Mouse (Mus musculus) MEL (cell line): ENCODE results near the gene Oxtr. TPM values are rescaled to one million over a fixed set of nuclear protein-coding genes. Genes with fewer than 3 reads are reported as not detected.

Experiments
- DNase-seq: peaks from one replicate; pipeline ENCODE4 v3.0.0; 2011; ENCODE audit warnings: low read depth, low spot score
- H3K27ac ChIP-seq: 2 replicates; pipeline ENCODE4 v1.5.1; 2012; ENCODE audit warnings: low read depth, mild to moderate bottlenecking, control low read depth, low read length, moderate library complexity; ENCODE audit not compliant: control insufficient read depth
- H3K27me3 ChIP-seq, 2 experiments: fragments of 150-350 bp in 1 of 2; sonication (generic) in 1 of 2; 2 replicates each; pipeline ENCODE4 v1.6.1; 2012; ENCODE audit warnings: low read length in 2 of 2, mild to moderate bottlenecking in 2 of 2, improper control_type of control experiment in 1 of 2, moderate library complexity in 1 of 2; ENCODE audit not compliant: insufficient read depth in 2 of 2, control insufficient read depth in 1 of 2
- H3K36me3 ChIP-seq, 2 experiments: 2 replicates each; pipeline ENCODE4 v1.6.1; 2012 to 2014; ENCODE audit warnings: low read length in 2 of 2, improper control_type of control experiment in 1 of 2, inconsistent platforms in 1 of 2, mild to moderate bottlenecking in 1 of 2; ENCODE audit not compliant: insufficient read depth in 2 of 2, control insufficient read depth in 1 of 2
- H3K4me1 ChIP-seq, 2 experiments: fragments of 150-350 bp in 1 of 2; sonication (generic) in 1 of 2; 2 replicates each; pipeline ENCODE4 v1.6.1; 2012; ENCODE audit warnings: low read length in 2 of 2, improper control_type of control experiment in 1 of 2, mild to moderate bottlenecking in 1 of 2; ENCODE audit not compliant: insufficient read depth in 2 of 2, control insufficient read depth in 1 of 2
- H3K4me3 ChIP-seq, 2 experiments: fragments of 150-350 bp in 1 of 2; sonication (generic) in 1 of 2; 2 replicates each; pipeline ENCODE4 v1.5.1; 2012; ENCODE audit warnings: low read depth in 2 of 2, low read length in 2 of 2, mild to moderate bottlenecking in 2 of 2, moderate library complexity in 2 of 2, control low read depth in 1 of 2, improper control_type of control experiment in 1 of 2; ENCODE audit not compliant: control insufficient read depth in 1 of 2, insufficient read depth in 1 of 2
- H3K79me2 ChIP-seq: 2 replicates; pipeline ENCODE4 v1.6.1; 2012; ENCODE audit warnings: mild to moderate bottlenecking, low read length, moderate library complexity; ENCODE audit not compliant: control insufficient read depth, poor library complexity, insufficient read depth
- H3K9ac ChIP-seq: 2 replicates; pipeline ENCODE4 v1.6.1; 2012; ENCODE audit warnings: low read depth, mild to moderate bottlenecking, control low read depth, low read length, moderate library complexity; ENCODE audit not compliant: control insufficient read depth, poor library complexity, severe bottlenecking
- H3K9me3 ChIP-seq: fragments of 150-350 bp; sonication (generic); replicated peaks from 2 replicates; pipeline ENCODE4 v1.6.1; 2012; ENCODE audit warnings: mild to moderate bottlenecking, low read length, improper control_type of control experiment, moderate library complexity; ENCODE audit not compliant: insufficient read depth
- CHD2 ChIP-seq: IDR thresholded peaks from 2 replicates; pipeline ENCODE4 v1.6.1; 2011; ENCODE audit warnings: low read length, improper control_type of control experiment
- E2F4 ChIP-seq: IDR thresholded peaks from 2 replicates; pipeline ENCODE4 v1.6.1; 2011; ENCODE audit warnings: low read depth, low read length, improper control_type of control experiment, borderline replicate concordance
- ELF1 ChIP-seq: IDR thresholded peaks from 2 replicates; pipeline ENCODE4 v1.6.1; 2014; ENCODE audit warnings: low read depth, mild to moderate bottlenecking, inconsistent platforms, low read length, improper control_type of control experiment, moderate library complexity
- EP300 ChIP-seq, 2 experiments: IDR thresholded peaks; 2 replicates each; pipeline ENCODE4 v1.6.1; 2011; ENCODE audit warnings: improper control_type of control experiment in 2 of 2, low read length in 2 of 2, low read depth in 1 of 2, mild to moderate bottlenecking in 1 of 2
- GATA1 ChIP-seq: IDR thresholded peaks from 2 replicates; pipeline ENCODE4 v1.6.1; 2011; ENCODE audit warnings: low read depth, low read length, improper control_type of control experiment
- HCFC1 ChIP-seq: IDR thresholded peaks from 2 replicates; pipeline ENCODE4 v1.6.1; 2012; ENCODE audit warnings: low read depth, mild to moderate bottlenecking, inconsistent platforms, low read length, improper control_type of control experiment, moderate library complexity
- JUND ChIP-seq: IDR thresholded peaks from 2 replicates; pipeline ENCODE4 v1.6.1; 2011; ENCODE audit warnings: low read depth, mild to moderate bottlenecking, improper control_type of control experiment, low read length
- KAT2A ChIP-seq: conservative IDR thresholded peaks from 2 replicates; pipeline ENCODE4 v1.6.1; 2012; ENCODE audit warnings: low read depth, low read length, improper control_type of control experiment, inconsistent platforms
- MAX ChIP-seq: IDR thresholded peaks from 2 replicates; pipeline ENCODE4 v1.6.1; 2011; ENCODE audit warnings: low read length, improper control_type of control experiment
- MAZ ChIP-seq: IDR thresholded peaks from 2 replicates; pipeline ENCODE4 v1.6.1; 2012; ENCODE audit warnings: low read depth, mild to moderate bottlenecking, inconsistent platforms, low read length, improper control_type of control experiment
- MEF2A ChIP-seq: IDR thresholded peaks from 2 replicates; pipeline ENCODE4 v1.6.1; 2014; ENCODE audit warnings: low read depth, mild to moderate bottlenecking, inconsistent platforms, low read length, improper control_type of control experiment; ENCODE audit not compliant: poor library complexity, insufficient replicate concordance, severe bottlenecking; ENCODE audit errors: extremely low read depth
- MXI1 ChIP-seq: IDR thresholded peaks from 2 replicates; pipeline ENCODE4 v1.6.1; 2011; ENCODE audit warnings: mild to moderate bottlenecking, low read depth, low read length, improper control_type of control experiment
- NRF1 ChIP-seq: IDR thresholded peaks from 2 replicates; pipeline ENCODE4 v1.6.1; 2014; ENCODE audit warnings: low read depth, mild to moderate bottlenecking, inconsistent platforms, low read length, improper control_type of control experiment, moderate library complexity; ENCODE audit not compliant: poor library complexity, insufficient read depth, severe bottlenecking
- POLR2A ChIP-seq, 2 experiments: IDR thresholded peaks; 2 replicates each; pipeline ENCODE4 v1.6.1; 2011 to 2012; ENCODE audit warnings: low read length in 2 of 2, mild to moderate bottlenecking in 2 of 2, control low read depth in 1 of 2, improper control_type of control experiment in 1 of 2, low read depth in 1 of 2, moderate library complexity in 1 of 2; ENCODE audit not compliant: control insufficient read depth in 1 of 2, insufficient read depth in 1 of 2, poor library complexity in 1 of 2
- SIN3A ChIP-seq: IDR thresholded peaks from 2 replicates; pipeline ENCODE4 v1.6.1; 2012; ENCODE audit warnings: low read length, improper control_type of control experiment, inconsistent platforms
- SMC3 ChIP-seq: IDR thresholded peaks from 2 replicates; pipeline ENCODE4 v1.6.1; 2011; ENCODE audit warnings: low read depth, low read length, improper control_type of control experiment
- TBP ChIP-seq: IDR thresholded peaks from 2 replicates; pipeline ENCODE4 v1.8.0; 2011; ENCODE audit warnings: low read depth, low read length, improper control_type of control experiment
- USF2 ChIP-seq, 2 experiments: IDR thresholded peaks; 2 replicates each; pipeline ENCODE4 v1.6.1; 2011 to 2012; ENCODE audit warnings: improper control_type of control experiment in 2 of 2, low read length in 2 of 2, borderline replicate concordance in 1 of 2, inconsistent platforms in 1 of 2, low read depth in 1 of 2, mild to moderate bottlenecking in 1 of 2; ENCODE audit not compliant: insufficient read depth in 1 of 2
- ZC3H11A ChIP-seq: IDR thresholded peaks from 2 replicates; pipeline ENCODE4 v1.6.1; 2012; ENCODE audit warnings: low read depth, mild to moderate bottlenecking, inconsistent platforms, low read length, improper control_type of control experiment
- ZKSCAN1 ChIP-seq: IDR thresholded peaks from 2 replicates; pipeline ENCODE4 v1.6.1; 2012; ENCODE audit warnings: low read depth, mild to moderate bottlenecking, inconsistent platforms, low read length, improper control_type of control experiment, moderate library complexity
- polyA plus RNA-seq, 2 experiments: library from polyadenylated mRNA; stranded (reverse) in 1 of 2; unstranded in 1 of 2; fragments of >175 nt in 1 of 2; fragments of >200 nt in 1 of 2; gene quantifications; 2 replicates each; pipeline versions ENCODE4 v1.2.1 to v1.2.4; 2012; ENCODE audit warnings: low replicate concordance in 2 of 2, low read depth in 1 of 2; ENCODE audit not compliant: insufficient read length in 2 of 2, insufficient read depth in 1 of 2, missing spikeins in 1 of 2
- total RNA-seq: library from RNA; depleted of rRNA; stranded (reverse); fragments of 300-350 nt; gene quantifications from 2 replicates; pipeline ENCODE4 v1.2.3, GENCODE M21; 2012

Gene Oxtr
- total and polyA plus RNA-seq, 3 experiments, result 0.03 TPM; not detected in 2

DNA sequence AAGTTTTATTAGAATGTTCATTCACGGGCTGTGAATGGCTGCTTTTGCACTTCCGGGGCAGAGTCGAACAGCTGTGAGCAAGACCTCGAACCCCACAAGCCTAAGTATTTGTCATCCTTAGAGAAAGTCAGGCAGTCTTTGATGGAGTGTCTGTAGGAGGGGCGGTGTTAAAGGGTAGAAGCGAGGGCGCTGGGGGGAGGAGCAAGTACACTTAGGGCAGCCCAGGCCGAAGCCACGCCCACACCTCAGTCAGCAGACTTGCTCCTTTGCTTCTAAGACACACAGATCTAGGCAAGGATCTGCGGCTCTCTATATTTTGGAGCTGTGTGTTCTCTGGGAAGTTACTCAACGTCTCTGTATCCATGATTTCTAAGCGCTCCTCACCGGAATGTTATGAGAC, 9.9 kb downstream of the Oxtr start:
- Histone ChIP-seq H3K4me1 (no peaks in the 10 kb centered on the region), H3K4me3 (no peak overlapping the region), H3K9ac (no peak overlapping the region), H3K36me3 (no peaks in the 10 kb centered on the region), H3K27me3 (no peaks in the 10 kb centered on the region), H3K9me3 (no peaks in the 10 kb centered on the region), H3K79me2 (no peaks in the 10 kb centered on the region)
- TF ChIP-seq NRF1, result no peak
- TF ChIP-seq E2F4, result no peak
- TF ChIP-seq MAX, result no peak
- TF ChIP-seq MAZ, result no peak
- no peak for TF ChIP-seq USF2 (IDR thresholded peaks at IDR 0.05; ENCODE audit: borderline replicate concordance in 1 of 2, insufficient read depth in 1 of 2, low read depth in 1 of 2, low read length in 2 of 2)
- TF ChIP-seq ZC3H11A, result no peak
- TF ChIP-seq TBP, result no peak
- TF ChIP-seq SMC3, result no peak
- TF ChIP-seq KAT2A, result no peak
- TF ChIP-seq POLR2A (IDR thresholded peaks at IDR 0.05; ENCODE audit: control insufficient read depth in 1 of 2, insufficient read depth in 1 of 2, low read depth in 1 of 2, low read length in 2 of 2, poor library complexity in 1 of 2), result no peak
- no peak for TF ChIP-seq HCFC1
- no peak for TF ChIP-seq JUND
- no peak for TF ChIP-seq MXI1
- no peak for TF ChIP-seq SIN3A
- no peak for TF ChIP-seq ZKSCAN1
- TF ChIP-seq MEF2A, result no peak
- TF ChIP-seq CHD2, result no peak
- TF ChIP-seq ELF1, result no peak
- TF ChIP-seq, all 39 proteins: peak for 0
- DNase-seq, result no peak
- H3K27ac ChIP-seq, result no peak overlapping the region

- Histone ChIP-seq H3K36me3 (no peaks in the 10 kb centered on the region), H3K27ac (no peak overlapping the region), H3K4me3 (no peak overlapping the region), H3K4me1 (no peaks in the 10 kb centered on the region), H3K79me2 (no peaks in the 10 kb centered on the region), H3K9ac (no peak overlapping the region), H3K9me3 (no peaks in the 10 kb centered on the region), H3K27me3 (no peaks in the 10 kb centered on the region)
- TF ChIP-seq ELF1 (no peak), GATA1 (no peak), EP300 (IDR thresholded peaks at IDR 0.05; ENCODE audit: low read depth in 1 of 2, low read length in 2 of 2) (no peak)
- no peak for DNase-seq
These were observed 18.1 kb downstream of the Oxtr start for GRCm38 (mm10) chr6:112471644-112472043.
